Mouse (Mus musculus) heart, adult 9 months (tissue): ENCODE results near the gene Dand5.

Experiments used
- DNase-seq, 2 experiments: peaks; one replicate each; pipeline ENCODE4 v3.0.0; 2022; ENCODE audit warnings: low spot score in 2 of 2

Gene Dand5

DNA sequence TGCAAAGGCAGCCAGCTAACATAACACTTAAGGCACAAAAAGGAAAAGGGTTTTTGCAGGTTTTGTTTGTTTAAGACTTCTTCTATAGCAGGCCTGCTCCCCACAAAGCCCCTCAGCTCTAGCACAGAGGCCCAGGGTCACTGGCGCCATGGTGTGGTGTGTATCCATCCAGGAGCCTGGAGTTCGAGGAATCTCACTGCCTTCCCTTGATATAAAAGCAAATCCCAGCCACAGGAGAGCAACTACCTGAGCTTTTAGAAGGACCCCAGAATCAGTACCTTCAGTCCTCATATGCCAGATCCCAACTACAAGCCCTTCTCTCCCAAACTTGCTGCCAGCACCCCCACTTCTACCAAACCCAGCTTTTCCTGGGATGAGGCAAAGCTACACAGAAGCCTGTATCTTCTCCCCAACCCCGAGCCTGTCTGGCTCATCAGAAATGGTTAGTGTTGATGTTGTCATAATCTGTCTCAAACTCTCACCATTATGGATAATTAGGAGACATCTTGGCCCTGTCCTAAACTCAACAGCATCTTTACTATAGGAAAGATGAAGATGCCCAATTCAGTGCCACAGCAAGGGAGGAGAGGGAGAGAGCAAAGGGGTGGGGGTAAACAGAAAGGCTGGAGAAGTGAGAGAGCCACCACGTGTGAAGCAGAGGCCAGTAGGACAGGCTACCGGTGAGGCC lies 51.5 kb downstream of the Dand5 start:
- no peak for DNase-seq

DNA sequence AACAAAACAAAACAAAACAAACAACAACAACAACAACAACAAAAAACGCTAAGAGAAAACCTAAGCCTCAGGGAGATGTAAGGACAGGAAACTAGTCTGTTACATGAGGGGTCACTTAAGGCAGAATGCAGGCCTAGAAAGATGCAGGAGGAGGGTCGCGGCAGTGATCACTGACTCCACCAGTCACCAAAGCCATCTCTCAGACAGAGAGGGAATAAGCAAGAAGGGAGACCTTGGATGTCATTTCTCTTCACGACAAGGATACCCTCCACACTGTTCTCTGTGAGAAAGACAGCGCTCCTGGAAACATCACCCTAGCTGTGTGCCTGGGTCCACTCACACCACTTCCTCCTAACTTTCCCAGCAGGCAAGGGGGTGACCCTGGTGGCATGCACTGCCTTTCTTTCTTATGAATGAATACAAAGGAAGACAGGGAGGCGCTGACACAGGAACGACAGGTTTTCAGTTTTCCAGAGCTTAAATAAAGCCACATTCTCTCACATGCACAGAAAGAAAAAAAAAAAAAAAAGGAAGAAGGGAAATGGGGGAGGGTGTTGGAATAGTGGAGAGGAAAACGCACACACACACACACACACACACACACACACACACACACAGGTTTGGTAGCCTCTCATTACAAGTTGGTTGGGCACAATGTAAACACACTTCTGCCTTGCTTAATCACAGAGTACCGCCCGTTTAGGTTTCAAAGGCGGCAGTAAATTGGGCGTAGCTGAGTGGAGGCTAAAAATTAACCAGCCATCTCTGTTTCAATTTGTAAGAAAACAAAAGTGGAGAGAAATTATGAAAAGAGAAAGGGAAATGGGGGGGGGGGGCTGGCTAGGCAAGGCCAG lies 52.3 kb downstream of the Dand5 start:
- no peak for DNase-seq

DNA sequence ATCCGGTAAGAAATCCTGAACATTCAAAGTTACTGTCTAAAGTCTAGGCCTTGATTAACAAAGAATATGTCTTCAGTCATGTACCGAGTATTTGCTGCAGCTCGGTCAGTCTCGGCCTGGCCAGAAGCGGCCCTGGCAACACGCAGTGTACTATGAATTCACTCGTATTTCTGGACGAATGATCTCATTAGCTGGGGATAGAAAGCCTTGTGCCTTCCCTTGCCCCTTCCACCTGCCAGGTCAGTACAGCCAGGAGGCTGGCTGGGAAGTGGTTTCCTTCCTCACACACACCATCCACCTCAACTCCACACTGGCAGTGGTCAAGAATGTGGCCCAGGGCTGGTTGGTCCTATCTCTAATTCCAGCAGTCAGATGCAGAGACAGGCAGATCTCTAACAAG lies 53.3 kb downstream of the Dand5 start:
- no peak for DNase-seq

DNA sequence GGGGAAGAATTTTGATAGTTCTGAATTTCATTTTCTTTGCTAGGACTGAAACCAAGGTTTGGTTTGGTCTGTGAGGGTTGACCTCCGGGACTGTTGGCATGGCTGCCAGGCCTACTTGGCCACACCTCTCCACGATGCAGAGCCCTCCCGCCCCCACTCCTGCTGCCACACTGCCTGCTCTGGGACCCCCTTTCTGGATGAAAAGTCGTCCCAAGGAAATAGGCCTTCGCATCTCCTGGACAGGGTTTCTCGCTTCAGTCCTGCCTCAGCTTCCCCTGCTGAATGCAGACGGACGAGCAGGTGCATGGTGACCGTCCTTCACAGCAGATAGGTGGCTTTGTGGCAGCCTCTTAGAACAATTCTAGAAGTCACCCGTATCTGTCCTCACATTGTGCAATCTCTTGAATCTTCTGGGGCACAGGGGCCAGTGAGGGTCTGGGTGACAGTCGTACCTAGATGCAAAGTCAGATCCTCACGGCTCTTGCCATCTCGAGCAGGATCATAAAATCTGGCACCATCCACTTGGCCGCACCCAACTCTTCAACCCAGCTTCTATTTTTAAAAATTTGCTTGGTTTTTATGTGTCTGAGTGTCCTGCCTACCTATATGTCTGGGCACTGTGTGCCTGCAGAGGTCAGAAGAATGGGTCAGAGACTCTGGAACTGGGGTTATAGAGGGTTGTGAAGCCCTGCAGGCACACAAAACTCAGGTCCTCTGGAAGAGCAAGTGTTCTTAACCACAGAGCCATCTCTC lies 54.1 kb downstream of the Dand5 start:
- no peak for DNase-seq

DNA sequence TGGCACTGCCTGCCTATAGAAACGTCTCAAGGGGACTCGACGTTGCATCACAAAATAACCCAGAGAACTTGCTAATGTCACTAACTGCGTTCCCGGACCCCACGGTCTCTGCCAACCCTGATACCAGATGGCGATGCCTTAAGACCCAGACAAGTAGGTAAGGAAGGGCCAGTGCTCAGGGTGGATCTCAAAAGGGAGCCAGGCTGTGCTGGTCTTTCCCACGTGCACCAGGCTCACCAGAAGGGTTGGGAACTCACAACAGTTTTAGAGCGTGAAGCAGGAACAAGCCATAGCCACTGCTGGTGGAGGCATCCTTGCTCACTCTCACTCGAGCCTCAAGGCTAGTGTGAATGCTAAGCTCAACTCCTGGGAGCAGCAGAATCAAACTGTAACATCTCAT lies 55.4 kb downstream of the Dand5 start:
- DNase-seq = no peak

DNA sequence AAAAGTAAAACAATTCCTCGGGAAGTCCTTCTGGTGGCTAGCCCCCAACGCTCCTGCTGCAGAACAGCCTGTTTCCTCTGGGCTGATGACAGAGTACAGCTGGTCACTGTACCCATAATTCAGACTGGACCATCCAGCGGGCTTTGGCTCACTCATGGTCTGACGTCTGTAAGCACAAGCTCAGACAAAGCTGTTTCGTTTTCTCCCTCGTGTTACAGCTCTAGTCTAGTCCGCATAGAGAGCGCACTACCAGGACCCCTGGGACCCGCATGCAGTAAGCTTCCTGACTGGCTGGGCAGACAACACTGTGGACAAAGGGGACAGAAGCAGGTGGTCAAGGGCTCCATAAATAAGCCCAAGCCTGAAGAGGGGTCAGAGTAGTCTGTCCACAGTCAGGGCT lies 56.2 kb downstream of the Dand5 start:
- peak; percentile 61 to 70 for DNase-seq

DNA sequence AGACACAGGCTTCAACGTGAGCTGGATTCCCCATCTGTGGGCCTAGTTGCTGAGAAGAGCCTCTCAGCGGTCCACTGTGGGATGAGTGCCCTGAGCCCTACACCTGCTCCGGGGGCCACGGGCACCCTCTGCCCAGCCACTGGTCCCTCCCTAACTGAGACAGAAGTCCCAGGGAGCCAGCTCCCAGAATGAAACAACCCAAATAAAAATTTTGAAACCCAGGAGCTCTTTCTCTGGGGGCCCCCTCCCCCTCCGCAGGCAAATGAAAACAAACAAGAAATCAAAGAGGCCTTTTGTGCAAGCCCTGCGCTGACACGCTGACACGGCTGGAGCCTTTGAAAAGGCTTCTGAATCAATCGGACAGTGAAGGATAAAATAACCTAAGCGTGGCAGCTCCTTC lies 57.0 kb downstream of the Dand5 start:
- DNase-seq = no peak
